Mouse (Mus musculus) midbrain, postnatal 0 days (tissue): ENCODE measurements at regions not wholly inside any gene's neighbourhood (a gene's known extent, or its start where the extent isn't known, plus 50 kb on each side); places are given as distances from the start of the nearest gene placed in this dataset.

Source experiments
- ATAC-seq: fragments of 200-750 bp; cut with Nextera tagmentation; 2 replicates; pipeline ENCODE4 v1.8.0; 2017; ENCODE audit warnings: moderate number of reproducible peaks, mild to moderate bottlenecking, moderate TSS enrichment, moderate library complexity; ENCODE audit not compliant: low FRiP score
- DNase-seq: peaks from one replicate; pipeline ENCODE4 v3.0.0-alpha.2; 2015; ENCODE audit warnings: low spot score
- H3K27ac ChIP-seq: fragments of 300-500 bp; sonication (generic); 2 replicates; pipeline ENCODE4 v1.5.1; 2014; ENCODE audit warnings: low read depth, mild to moderate bottlenecking, low read length, mixed read lengths
- H3K27me3 ChIP-seq: fragments of 300-500 bp; sonication (generic); 2 replicates; pipeline ENCODE4 v1.6.1; 2014; ENCODE audit warnings: low read length, control low read depth, mixed read lengths; ENCODE audit not compliant: insufficient read depth
- H3K36me3 ChIP-seq: fragments of 300-500 bp; sonication (generic); 2 replicates; pipeline ENCODE4 v1.6.1; 2014; ENCODE audit warnings: low read length, control low read depth, mixed read lengths; ENCODE audit not compliant: insufficient read depth
- H3K4me1 ChIP-seq: fragments of 300-500 bp; sonication (generic); 2 replicates; pipeline ENCODE4 v1.6.1; 2014; ENCODE audit warnings: mild to moderate bottlenecking, control low read depth, antibody characterized with exemption, low read length, mixed read lengths; ENCODE audit not compliant: insufficient read depth
- H3K4me2 ChIP-seq: fragments of 300-500 bp; sonication (generic); 2 replicates; pipeline ENCODE4 v1.6.1; 2014; ENCODE audit warnings: low read depth, mild to moderate bottlenecking, low read length, mixed read lengths; ENCODE audit not compliant: poor library complexity, severe bottlenecking
- H3K4me3 ChIP-seq: fragments of 300-500 bp; sonication (generic); 2 replicates; pipeline ENCODE4 v1.5.1; 2014; ENCODE audit warnings: low read depth, mild to moderate bottlenecking, low read length, moderate library complexity
- H3K9ac ChIP-seq: fragments of 300-500 bp; sonication (generic); replicated peaks from 2 replicates; pipeline ENCODE4 v1.6.1; 2014; ENCODE audit warnings: mild to moderate bottlenecking, low read length, moderate library complexity, mixed read lengths; ENCODE audit not compliant: poor library complexity, severe bottlenecking
- H3K9me3 ChIP-seq: fragments of 300-500 bp; sonication (generic); 2 replicates; pipeline ENCODE4 v1.6.1; 2016; ENCODE audit warnings: low read length, control low read depth
- CTCF ChIP-seq: IDR thresholded peaks from 2 replicates; pipeline ENCODE4 v1.5.1; 2016; ENCODE audit warnings: antibody characterized with exemption, mild to moderate bottlenecking
- WGBS: fragments of 180-500 bp; shearing (Covaris S2); extraction: QIAGEN DNeasy Blood & Tissue Kit; methylation state at CpG from one replicate; pipeline ENCODE4 v1.1.7; 2014; 5-methylcytosine and 5-hydroxymethylcytosine counted together

DNA sequence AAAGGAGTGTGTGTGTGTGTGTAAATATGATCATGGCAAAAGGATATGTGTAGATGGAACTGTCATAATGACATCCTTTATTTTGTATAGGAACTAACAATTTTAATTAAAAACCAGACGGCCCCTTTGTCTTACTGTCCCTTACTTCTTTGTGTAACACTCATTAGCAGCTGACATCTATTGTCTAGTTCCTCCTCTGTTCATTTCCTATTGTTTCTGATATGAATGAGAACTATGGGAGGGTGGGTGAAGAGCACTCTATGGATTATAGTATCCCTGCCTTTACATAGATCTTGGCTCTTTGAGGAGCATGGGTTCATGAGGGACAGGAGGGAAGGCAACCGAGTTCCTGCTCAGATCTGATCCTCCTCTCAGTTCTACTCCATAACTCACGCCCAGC lies 273.8 kb downstream of the Slc30a10 start:
- TF ChIP-seq CTCF = no peak
- Histone ChIP-seq H3K9ac (no peak overlapping the region), H3K36me3 (no peaks in the 10 kb centered on the region), H3K27ac (no peak overlapping the region), H3K9me3 (no peaks in the 10 kb centered on the region), H3K4me3 (no peak overlapping the region), H3K27me3 (no peaks in the 10 kb centered on the region), H3K4me1 (no peaks in the 10 kb centered on the region), H3K4me2 (no peak overlapping the region)
- no peak for ATAC-seq
- DNase-seq = no peak
- WGBS = 69% methylated on average over 3 of the region's 3 CpGs

DNA sequence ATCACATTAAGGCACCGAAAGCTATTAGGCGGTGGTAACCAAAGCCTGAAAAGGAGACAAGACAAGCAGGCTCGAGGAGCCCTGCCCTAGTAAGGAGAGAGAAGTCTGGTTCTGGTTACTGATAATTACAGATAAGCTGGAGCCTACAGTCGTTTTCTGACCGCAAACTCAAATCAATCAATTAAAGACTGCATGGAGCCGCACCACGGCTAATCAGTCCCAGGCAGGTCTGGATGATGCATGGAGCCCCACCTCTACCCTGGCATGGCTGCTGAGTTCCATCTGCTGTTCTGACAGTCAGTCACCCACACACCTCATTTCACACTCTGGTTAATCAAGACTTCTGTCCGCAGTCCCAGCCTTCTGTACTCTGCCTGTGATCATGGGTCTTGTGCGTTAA lies 276.4 kb downstream of the Slc30a10 start:
- no peak for TF ChIP-seq CTCF
- Histone ChIP-seq H3K4me3 (no peak overlapping the region), H3K27me3 (no peaks in the 10 kb centered on the region), H3K4me1 (no peaks in the 10 kb centered on the region), H3K4me2 (no peak overlapping the region), H3K9me3 (no peaks in the 10 kb centered on the region), H3K9ac (no peak overlapping the region), H3K36me3 (no peaks in the 10 kb centered on the region), H3K27ac (no peak overlapping the region)
- WGBS = 78% methylated on average over 9 of the region's 9 CpGs
- peak; percentile 14 for DNase-seq
- no peak for ATAC-seq

DNA sequence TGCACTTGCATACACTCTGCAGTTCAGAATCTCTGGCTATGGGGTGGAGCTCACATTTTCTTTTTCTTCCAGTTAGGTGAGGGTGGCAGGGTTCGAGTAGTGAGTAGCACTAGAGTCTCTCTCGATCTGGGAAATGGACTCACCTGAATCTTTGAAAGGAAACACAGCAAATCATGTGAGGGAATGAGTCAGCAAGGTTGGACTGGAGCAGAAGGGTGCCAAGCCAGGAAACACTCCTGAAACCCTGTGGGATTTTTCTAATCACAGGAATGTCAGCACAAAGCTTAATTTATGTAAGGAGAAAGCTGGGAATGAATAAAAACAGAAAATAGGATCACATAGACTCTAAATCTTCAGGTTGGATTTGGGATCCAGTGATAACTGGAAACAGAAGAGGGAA lies 282.1 kb downstream of the Slc30a10 start:
- H3K27me3 ChIP-seq = no peaks in the 10 kb centered on the region
- WGBS = 80% methylated on average over 2 of the region's 2 CpGs
- no peaks in the 10 kb centered on the region for H3K9me3 ChIP-seq
- no peak for TF ChIP-seq CTCF
- ATAC-seq = no peak
- no peaks in the 10 kb centered on the region for H3K36me3 ChIP-seq
- DNase-seq = no peak
- H3K4me1 ChIP-seq = no peaks in the 10 kb centered on the region
- no peak overlapping the region for H3K9ac ChIP-seq
- no peak overlapping the region for H3K4me3 ChIP-seq
- H3K4me2 ChIP-seq = no peak overlapping the region
- H3K27ac ChIP-seq = no peak overlapping the region

DNA sequence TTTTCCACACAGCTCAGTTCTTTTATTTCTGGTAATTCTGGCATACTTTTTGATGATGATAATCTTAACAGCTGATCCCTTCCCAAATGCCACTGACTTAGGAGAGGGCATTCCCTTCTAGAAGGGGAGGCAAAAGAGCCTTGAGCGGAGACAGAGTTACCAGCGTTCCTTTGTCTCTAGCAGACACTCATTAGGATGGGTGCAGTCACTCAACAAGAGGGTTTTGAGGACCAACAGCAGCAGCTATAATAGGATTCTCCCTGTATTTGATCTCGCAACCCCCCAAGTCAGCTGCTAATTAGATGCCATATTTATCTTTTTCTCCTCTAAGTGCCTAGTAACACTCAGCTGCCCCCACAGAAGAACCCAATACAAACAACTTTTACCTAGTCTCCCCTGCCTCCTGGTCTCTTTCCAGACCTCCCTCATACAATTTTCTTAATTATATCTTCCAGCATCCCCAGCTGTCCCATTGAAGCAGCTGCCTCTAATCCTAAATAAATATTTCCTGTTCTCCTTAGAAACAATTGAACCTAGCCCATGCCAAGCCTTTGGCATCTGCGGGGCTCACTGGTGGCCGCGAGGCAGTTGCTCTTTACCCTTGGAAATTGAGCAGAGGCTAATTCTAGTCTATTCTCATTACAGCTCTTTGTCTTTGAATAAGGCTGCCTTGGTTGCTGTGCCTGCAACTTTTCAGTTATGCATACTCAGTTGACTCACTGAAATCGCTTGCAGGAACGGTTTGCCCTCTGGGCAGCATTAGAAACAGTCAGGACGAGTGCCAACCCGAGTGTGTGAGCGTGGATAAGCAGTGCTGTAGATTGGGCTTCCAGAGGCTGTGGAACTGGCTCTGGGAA lies 286.6 kb downstream of the Slc30a10 start:
- Histone ChIP-seq H3K4me3 (no peak overlapping the region), H3K4me1 (no peaks in the 10 kb centered on the region), H3K27me3 (no peaks in the 10 kb centered on the region), H3K9me3 (no peaks in the 10 kb centered on the region), H3K9ac (no peak overlapping the region), H3K36me3 (no peaks in the 10 kb centered on the region), H3K4me2 (no peak overlapping the region), H3K27ac (no peak overlapping the region)
- WGBS = 34% methylated on average over 11 of the region's 11 CpGs
- DNase-seq (peak; percentile 37), ATAC-seq (no peak)
- no peak for TF ChIP-seq CTCF

DNA sequence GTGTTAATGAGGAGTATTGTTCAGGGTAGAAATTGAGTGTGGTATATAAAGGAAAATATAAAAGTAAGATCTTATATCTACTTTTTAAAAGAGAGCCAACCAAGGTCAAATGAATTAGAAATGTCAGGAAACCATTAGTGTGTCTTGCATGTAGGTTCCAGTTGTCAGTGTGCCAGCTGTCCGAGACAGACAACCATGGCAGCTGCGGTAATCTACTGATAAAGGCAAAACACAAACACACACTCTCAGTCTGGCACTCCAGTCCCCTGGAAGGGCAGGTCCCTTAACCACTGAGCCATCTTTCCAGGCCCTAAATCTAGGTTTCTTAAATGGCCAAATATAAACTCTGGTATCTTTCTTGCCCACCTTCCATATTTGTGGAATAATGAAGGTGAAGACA lies 294.6 kb downstream of the Slc30a10 start:
- no peaks in the 10 kb centered on the region for H3K27me3 ChIP-seq
- H3K9me3 ChIP-seq = no peaks in the 10 kb centered on the region
- no peak overlapping the region for H3K27ac ChIP-seq
- DNase-seq (no peak), ATAC-seq (no peak)
- TF ChIP-seq CTCF = no peak
- no peaks in the 10 kb centered on the region for H3K4me1 ChIP-seq
- H3K36me3 ChIP-seq = no peaks in the 10 kb centered on the region
- H3K4me3 ChIP-seq = no peak overlapping the region
- H3K9ac ChIP-seq = no peak overlapping the region
- WGBS = 71% methylated on average over 2 of the region's 2 CpGs
- no peak overlapping the region for H3K4me2 ChIP-seq

DNA sequence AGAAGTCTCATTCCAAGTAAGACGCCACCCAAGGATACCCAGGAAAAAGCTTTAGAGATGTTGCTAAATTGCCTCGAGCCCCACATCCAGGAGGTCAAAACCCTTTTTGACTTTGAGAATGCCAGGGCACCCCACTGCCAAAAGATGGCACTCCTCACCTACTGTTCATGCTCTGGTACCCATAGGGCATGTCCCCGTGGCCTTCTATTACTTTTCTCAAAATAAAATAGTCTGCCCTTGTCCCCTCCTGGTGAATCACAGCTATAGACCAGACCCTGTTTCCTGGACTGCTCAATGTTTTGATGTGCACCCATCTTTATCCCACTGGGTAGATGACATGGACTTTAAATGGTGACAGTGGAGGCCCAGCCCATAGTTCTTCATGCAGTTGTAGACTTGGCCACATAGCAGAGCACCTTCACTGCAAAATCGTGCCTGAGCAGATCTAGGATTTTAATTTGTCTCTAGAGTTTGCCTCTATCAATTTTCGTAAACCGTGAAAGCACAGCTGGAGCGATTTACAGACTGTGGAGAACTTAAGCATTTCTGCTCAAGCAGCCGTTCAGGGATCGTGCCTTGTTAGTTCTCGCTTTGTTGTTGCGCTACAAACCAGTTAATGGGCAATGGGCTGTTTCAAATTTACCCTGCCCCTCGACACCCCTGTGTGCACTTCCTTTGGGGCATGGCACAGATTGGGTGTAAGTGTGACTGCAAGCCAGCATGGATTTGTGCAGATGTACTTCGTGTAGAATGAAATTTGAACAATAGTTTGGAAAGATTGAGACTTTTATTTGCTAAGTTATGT lies 300.0 kb downstream of the Slc30a10 start:
- no peaks in the 10 kb centered on the region for H3K36me3 ChIP-seq
- no peaks in the 10 kb centered on the region for H3K4me1 ChIP-seq
- DNase-seq (peak; percentile 33), ATAC-seq (no peak)
- no peak overlapping the region for H3K27ac ChIP-seq
- H3K4me3 ChIP-seq = no peak overlapping the region
- no peak overlapping the region for H3K4me2 ChIP-seq
- WGBS = 58% methylated on average over 13 of the region's 13 CpGs
- H3K9ac ChIP-seq = no peak overlapping the region
- no peaks in the 10 kb centered on the region for H3K9me3 ChIP-seq
- H3K27me3 ChIP-seq = no peaks in the 10 kb centered on the region
- TF ChIP-seq CTCF = peak; percentile 56
